Mouse (Mus musculus): ENCODE results near the gene Tspyl3. TPM values are rescaled to one million over a fixed set of nuclear protein-coding genes. Genes with fewer than 3 reads are reported as not detected.

Tspyl3 gene
- polyA plus RNA-seq, 1 experiment from 2014 or later, result 16.0 TPM

DNA sequence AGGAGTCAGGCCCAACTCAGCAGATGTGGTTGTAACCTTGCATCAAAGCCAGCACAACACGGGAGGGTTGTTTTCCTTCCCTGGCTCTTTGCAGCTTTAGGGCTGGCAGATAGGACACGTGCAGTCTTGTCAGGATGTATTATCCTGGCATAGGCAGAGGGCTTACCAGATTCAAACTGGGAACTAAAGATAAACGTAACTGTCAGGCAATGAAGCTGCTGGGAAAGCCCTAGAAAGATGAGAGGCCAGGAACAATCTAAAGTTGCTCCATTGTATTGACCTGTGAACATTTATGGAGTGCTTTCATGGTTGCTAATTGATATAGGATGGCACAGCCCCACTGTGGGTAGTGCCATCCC is 333 bp upstream of the Tspyl3 start:
- Histone ChIP-seq H3K4me2 (replicated peaks) (peak overlapping the region; percentile 67), H3K4me1 (peaks cover 15% of the 10 kb centered on the region), H3K4me3 (replicated peaks) (peak overlapping the region; percentile 67), H3K27ac (replicated peaks) (peak overlapping the region; percentile 79), H3K36me3 (peaks cover 32% of the 10 kb centered on the region), H3K9ac (peak overlapping the region; percentile 79), H3K9me3 (replicated peaks) (no peaks in the 10 kb centered on the region), H3K27me3 (no peaks in the 10 kb centered on the region)
- ATAC-seq (ENCODE audit: insufficient number of reproducible peaks, low FRiP score, low TSS enrichment, low read depth), result no peak
- 6% methylated on average over 3 of the region's 3 CpGs for WGBS

- ATAC-seq (ENCODE audit: insufficient number of reproducible peaks, low FRiP score, low TSS enrichment, low read depth), result no peak
- Histone ChIP-seq H3K27ac (replicated peaks) (no peak overlapping the region), H3K27me3 (no peaks in the 10 kb centered on the region), H3K9me3 (replicated peaks) (no peaks in the 10 kb centered on the region), H3K4me1 (peaks cover 15% of the 10 kb centered on the region), H3K4me2 (replicated peaks) (no peak overlapping the region), H3K36me3 (0 out of 2 replicates have a peak, but pooled peaks cover 6% of the 10 kb centered on the region), H3K4me3 (replicated peaks) (no peak overlapping the region), H3K9ac (no peak overlapping the region)
- 91% methylated on average over 2 of the region's 2 CpGs for WGBS
These were observed 2.7 kb downstream of the Tspyl3 start for GRCm38 (mm10) chr2:153222566-153222965.

DNA sequence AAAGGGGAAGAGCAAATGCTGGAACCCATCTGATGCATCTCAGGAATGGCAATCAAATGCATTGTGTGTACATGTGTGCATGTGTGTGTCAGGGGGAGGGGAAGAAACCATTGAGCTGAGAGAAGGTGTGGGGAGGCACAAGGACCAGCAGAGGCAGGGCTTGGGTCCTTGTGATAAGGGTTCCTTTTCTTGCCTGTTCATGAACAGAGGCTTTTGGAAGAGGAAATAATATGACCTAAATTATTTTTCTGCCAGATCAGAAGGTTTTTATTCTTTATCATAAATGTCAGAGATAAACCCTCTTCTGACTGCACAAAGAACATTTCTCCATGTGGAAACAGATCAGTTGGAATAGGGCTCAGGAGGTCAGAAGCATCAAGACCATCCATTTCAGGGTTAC is 3.1 kb downstream of the Tspyl3 start:
- no peak overlapping the region for H3K27ac ChIP-seq (replicated peaks)
- H3K36me3 ChIP-seq, result 0 out of 2 replicates have a peak, but pooled peaks cover 6% of the 10 kb centered on the region
- H3K9ac ChIP-seq, result no peak overlapping the region
- no peak overlapping the region for H3K4me3 ChIP-seq (replicated peaks)
- no peaks in the 10 kb centered on the region for H3K27me3 ChIP-seq
- H3K4me1 ChIP-seq, result peaks cover 15% of the 10 kb centered on the region
- no peaks in the 10 kb centered on the region for H3K9me3 ChIP-seq (replicated peaks)
- no peak for ATAC-seq (ENCODE audit: insufficient number of reproducible peaks, low FRiP score, low TSS enrichment, low read depth)
- H3K4me2 ChIP-seq (replicated peaks), result no peak overlapping the region

DNA sequence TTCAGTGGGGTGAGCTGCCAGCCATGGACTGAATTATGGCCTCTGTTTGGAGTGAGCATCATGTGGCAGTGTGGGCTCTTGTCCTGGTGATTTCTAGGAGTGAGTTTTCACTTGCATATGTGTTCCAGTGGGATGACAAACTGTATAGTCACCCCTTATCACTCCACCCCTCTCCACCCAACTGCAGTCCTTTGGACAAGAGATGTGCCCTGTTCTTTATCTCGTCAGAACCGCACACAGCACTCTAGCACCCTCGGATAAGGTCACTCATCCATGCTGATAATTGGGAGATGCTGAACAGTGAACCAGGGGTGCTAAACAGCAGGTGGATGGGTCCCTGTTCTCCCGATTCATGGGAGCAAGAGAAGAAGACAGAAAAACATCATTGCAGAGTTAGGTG is 3.6 kb downstream of the Tspyl3 start:
- no peak overlapping the region for H3K4me2 ChIP-seq (replicated peaks)
- 84% methylated on average over 4 of the region's 4 CpGs for WGBS

DNA sequence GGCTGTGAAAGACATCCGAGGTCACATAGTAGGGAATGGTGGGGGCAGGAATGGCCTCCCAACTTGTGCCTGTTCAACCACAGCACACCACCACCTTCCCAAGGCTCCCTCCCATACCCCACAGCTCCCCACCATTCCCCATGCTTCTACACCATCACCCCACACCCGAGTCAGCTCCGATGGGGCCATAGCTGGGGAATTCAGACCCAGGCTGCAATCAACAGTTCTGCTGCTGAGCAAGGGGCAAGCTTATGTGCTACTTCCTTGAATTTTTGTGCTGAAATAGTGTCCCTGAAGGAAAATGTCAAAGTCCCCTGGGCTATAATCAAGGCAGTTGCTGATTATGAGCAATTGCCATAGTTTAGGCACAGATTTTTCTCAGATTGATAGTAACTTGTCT is 6.7 kb downstream of the Tspyl3 start:
- Histone ChIP-seq H3K4me1 (no peaks in the 10 kb centered on the region), H3K9me3 (replicated peaks) (no peaks in the 10 kb centered on the region), H3K9ac (no peak overlapping the region), H3K4me3 (replicated peaks) (no peak overlapping the region), H3K4me2 (replicated peaks) (no peak overlapping the region), H3K27me3 (no peaks in the 10 kb centered on the region), H3K27ac (replicated peaks) (no peak overlapping the region), H3K36me3 (0 out of 2 replicates have a peak, but pooled peaks cover 6% of the 10 kb centered on the region)
- no peak for ATAC-seq (ENCODE audit: insufficient number of reproducible peaks, low FRiP score, low TSS enrichment, low read depth)
- 76% methylated on average over 3 of the region's 3 CpGs for WGBS

More for the DNA sequence above, 3.6 kb downstream of the Tspyl3 start:
- H3K9ac ChIP-seq, result no peak overlapping the region
- H3K9me3 ChIP-seq (replicated peaks), result no peaks in the 10 kb centered on the region
- H3K36me3 ChIP-seq, result 0 out of 2 replicates have a peak, but pooled peaks cover 6% of the 10 kb centered on the region
- no peak overlapping the region for H3K27ac ChIP-seq (replicated peaks)
- no peaks in the 10 kb centered on the region for H3K27me3 ChIP-seq
- ATAC-seq (ENCODE audit: insufficient number of reproducible peaks, low FRiP score, low TSS enrichment, low read depth), result no peak
- peaks cover 15% of the 10 kb centered on the region for H3K4me1 ChIP-seq
- H3K4me3 ChIP-seq (replicated peaks), result no peak overlapping the region

DNA sequence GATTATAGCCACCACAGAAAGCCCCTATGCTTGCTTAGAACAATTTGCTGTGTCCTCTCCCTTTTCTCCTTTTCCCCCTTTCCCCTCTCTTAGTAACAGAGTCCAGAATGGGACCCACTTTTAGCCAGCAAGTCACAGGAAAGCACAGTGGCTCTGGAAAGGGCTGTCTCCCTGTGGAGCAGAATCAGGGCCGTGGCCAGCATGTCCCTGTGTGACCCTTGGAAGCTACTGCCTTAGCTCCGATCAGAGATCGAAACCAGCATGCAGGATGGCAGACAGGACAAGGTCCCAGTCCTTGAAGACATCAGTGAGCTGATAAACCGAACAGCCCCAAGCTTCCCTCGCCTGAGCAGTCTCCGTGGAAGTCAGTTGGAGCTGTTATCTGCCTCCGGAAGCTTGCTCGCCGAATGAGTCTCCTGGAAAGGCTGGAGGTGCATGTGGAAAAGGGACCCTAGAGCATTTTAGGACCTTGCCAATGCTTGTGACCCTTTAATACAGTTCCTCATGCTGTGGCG is 7.4 kb downstream of the Tspyl3 start:
- ATAC-seq (ENCODE audit: insufficient number of reproducible peaks, low FRiP score, low TSS enrichment, low read depth), result no peak
- no peaks in the 10 kb centered on the region for H3K27me3 ChIP-seq
- no peak overlapping the region for H3K9ac ChIP-seq
- H3K4me2 ChIP-seq (replicated peaks), result no peak overlapping the region
- WGBS, result 82% methylated on average over 10 of the region's 10 CpGs
- H3K27ac ChIP-seq (replicated peaks), result no peak overlapping the region
- no peak overlapping the region for H3K4me3 ChIP-seq (replicated peaks)
- no peaks in the 10 kb centered on the region for H3K9me3 ChIP-seq (replicated peaks)
- no peaks in the 10 kb centered on the region for H3K4me1 ChIP-seq
- 0 out of 2 replicates have a peak, but pooled peaks cover 6% of the 10 kb centered on the region for H3K36me3 ChIP-seq

GRCm38 (mm10) chr2:153215421-153215820 is 9.8 kb downstream of the Tspyl3 start:
- Histone ChIP-seq H3K4me1 (no peaks in the 10 kb centered on the region), H3K36me3 (no peaks in the 10 kb centered on the region), H3K27me3 (no peaks in the 10 kb centered on the region), H3K4me3 (replicated peaks) (no peak overlapping the region), H3K4me2 (replicated peaks) (no peak overlapping the region), H3K27ac (replicated peaks) (no peak overlapping the region), H3K9me3 (replicated peaks) (no peaks in the 10 kb centered on the region), H3K9ac (no peak overlapping the region)
- WGBS, result 68% methylated on average over 4 of the region's 4 CpGs
- no peak for ATAC-seq (ENCODE audit: insufficient number of reproducible peaks, low FRiP score, low TSS enrichment, low read depth)

DNA sequence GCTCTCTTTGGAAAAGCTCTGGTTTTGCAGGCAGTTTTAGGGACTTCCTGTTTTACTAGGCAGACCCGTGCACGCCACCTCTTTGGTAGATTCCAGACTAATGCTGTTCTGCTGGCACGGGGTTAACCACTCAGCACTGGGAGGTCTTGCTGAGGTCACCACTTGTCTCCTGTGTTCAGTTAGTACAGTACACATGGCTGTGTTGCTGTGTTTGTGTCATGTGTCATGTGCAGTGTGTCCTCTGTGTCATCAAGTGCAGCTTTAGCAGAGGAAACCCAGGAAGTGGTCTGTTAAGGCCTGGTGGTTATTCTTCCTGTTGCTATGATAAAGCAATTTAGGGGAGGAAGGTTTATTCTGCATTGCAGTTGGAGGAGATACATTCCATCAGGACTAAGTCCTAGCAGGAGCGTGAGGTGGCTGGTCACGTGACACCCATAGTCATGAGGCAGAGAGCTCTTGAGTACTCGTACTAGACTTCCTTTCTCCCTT is 10.4 kb downstream of the Tspyl3 start:
- no peak for ATAC-seq (ENCODE audit: insufficient number of reproducible peaks, low FRiP score, low TSS enrichment, low read depth)
- Histone ChIP-seq H3K4me3 (replicated peaks) (no peak overlapping the region), H3K9ac (no peak overlapping the region), H3K27ac (replicated peaks) (no peak overlapping the region), H3K36me3 (peaks cover 3% of the 10 kb centered on the region; the same call in 1 of the 2 replicates), H3K4me2 (replicated peaks) (no peak overlapping the region), H3K4me1 (no peaks in the 10 kb centered on the region), H3K9me3 (replicated peaks) (no peaks in the 10 kb centered on the region), H3K27me3 (no peaks in the 10 kb centered on the region)
- 51% methylated on average over 6 of the region's 6 CpGs for WGBS

GRCm38 (mm10) chr2:153213351-153213750 is 11.9 kb downstream of the Tspyl3 start:
- Histone ChIP-seq H3K27me3 (no peaks in the 10 kb centered on the region), H3K9me3 (replicated peaks) (no peaks in the 10 kb centered on the region), H3K9ac (no peak overlapping the region), H3K4me1 (no peaks in the 10 kb centered on the region), H3K4me2 (replicated peaks) (no peak overlapping the region), H3K4me3 (replicated peaks) (no peak overlapping the region), H3K27ac (replicated peaks) (no peak overlapping the region), H3K36me3 (peaks cover 18% of the 10 kb centered on the region)
- WGBS, result 88% methylated on average over 4 of the region's 4 CpGs
- ATAC-seq (ENCODE audit: insufficient number of reproducible peaks, low FRiP score, low TSS enrichment, low read depth), result no peak

DNA sequence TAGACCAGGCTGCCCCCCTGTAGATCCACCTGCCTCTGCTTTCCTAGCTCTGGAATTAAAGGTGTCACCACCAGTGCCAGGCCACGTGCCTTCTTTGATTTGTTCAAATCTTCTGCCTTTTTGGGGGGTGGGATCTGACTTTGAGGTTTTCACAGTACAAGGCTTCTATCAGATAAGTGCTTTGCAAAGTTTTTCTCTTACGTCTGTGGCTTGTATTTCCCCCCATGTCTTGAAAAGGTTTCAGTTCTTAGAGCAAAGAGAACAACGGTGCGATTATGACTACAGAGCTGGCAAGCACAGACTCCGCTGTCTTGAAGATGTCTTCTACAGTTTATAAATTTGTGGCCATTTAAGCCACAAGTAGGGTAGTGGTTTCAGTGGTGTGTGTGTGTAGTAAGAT is 13.8 kb downstream of the Tspyl3 start:
- ATAC-seq (ENCODE audit: insufficient number of reproducible peaks, low FRiP score, low TSS enrichment, low read depth), result no peak
- Histone ChIP-seq H3K9me3 (replicated peaks) (no peaks in the 10 kb centered on the region), H3K4me3 (replicated peaks) (no peak overlapping the region), H3K27me3 (no peaks in the 10 kb centered on the region), H3K9ac (no peak overlapping the region), H3K27ac (replicated peaks) (no peak overlapping the region), H3K4me1 (no peaks in the 10 kb centered on the region), H3K36me3 (peaks cover 35% of the 10 kb centered on the region), H3K4me2 (replicated peaks) (no peak overlapping the region)
- 90% methylated on average over 5 of the region's 5 CpGs for WGBS

DNA sequence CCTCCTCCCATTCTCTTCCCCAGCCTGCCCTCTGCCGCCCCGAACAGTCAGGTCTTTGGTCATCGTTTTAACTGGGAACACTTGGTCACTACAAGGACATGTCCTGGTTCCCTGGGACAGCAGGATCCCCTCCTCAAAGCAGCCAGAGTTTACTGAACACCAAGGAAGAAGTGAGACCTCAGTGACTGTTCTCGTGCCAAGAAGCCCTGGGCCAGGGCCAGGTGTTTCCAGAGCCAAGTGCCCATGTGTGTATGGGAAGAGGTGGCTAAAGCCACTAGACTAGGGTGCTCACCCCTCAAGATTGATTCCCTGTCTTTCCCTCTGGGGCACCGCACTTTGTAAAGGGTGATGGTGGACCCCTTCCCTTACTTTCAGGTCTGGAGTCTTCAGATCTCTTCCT is 16.0 kb downstream of the Tspyl3 start:
- H3K27me3 ChIP-seq, result no peaks in the 10 kb centered on the region
- no peak overlapping the region for H3K9ac ChIP-seq
- no peak for ATAC-seq (ENCODE audit: insufficient number of reproducible peaks, low FRiP score, low TSS enrichment, low read depth)
- 91% methylated on average over 5 of the region's 5 CpGs for WGBS
- peaks cover 55% of the 10 kb centered on the region for H3K36me3 ChIP-seq
- H3K4me1 ChIP-seq, result no peaks in the 10 kb centered on the region
- no peak overlapping the region for H3K4me3 ChIP-seq (replicated peaks)
- no peak overlapping the region for H3K27ac ChIP-seq (replicated peaks)
- H3K4me2 ChIP-seq (replicated peaks), result no peak overlapping the region
- no peaks in the 10 kb centered on the region for H3K9me3 ChIP-seq (replicated peaks)

DNA sequence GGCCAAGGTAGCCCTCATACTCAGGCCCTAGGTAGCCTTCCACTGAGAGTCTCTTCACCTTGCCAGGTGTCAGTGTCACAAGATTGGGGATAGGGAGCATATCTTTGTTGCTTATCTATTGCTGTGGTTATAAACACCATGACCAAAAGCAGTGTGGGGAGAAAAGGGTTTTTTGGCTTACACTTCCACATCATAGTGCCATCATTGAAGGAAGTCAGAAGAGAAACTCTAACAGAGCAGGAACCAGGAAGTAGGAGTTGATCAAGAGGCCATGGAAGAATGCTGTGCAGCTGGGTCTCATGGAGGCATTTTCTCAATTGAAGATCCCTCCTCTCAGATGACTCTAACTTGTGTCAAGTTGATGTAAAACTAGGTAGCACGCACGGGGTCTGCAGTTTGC is 17.1 kb downstream of the Tspyl3 start:
- WGBS, result 95% methylated on average over 2 of the region's 2 CpGs
- ATAC-seq (ENCODE audit: insufficient number of reproducible peaks, low FRiP score, low TSS enrichment, low read depth), result no peak
- H3K9me3 ChIP-seq (replicated peaks), result no peaks in the 10 kb centered on the region
- no peak overlapping the region for H3K4me2 ChIP-seq (replicated peaks)
- no peaks in the 10 kb centered on the region for H3K4me1 ChIP-seq
- H3K27me3 ChIP-seq, result no peaks in the 10 kb centered on the region
- peaks cover 62% of the 10 kb centered on the region for H3K36me3 ChIP-seq
- no peak overlapping the region for H3K27ac ChIP-seq (replicated peaks)
- no peak overlapping the region for H3K9ac ChIP-seq
- H3K4me3 ChIP-seq (replicated peaks), result no peak overlapping the region
